Mouse (Mus musculus) cortical plate, adult 2 months (tissue): ENCODE results near the gene Meioc.

Experiments used
- CTCF ChIP-seq: fragments of 200-500 bp; IDR thresholded peaks from 2 replicates; pipeline ENCODE4 v1.5.1; 2011; ENCODE audit warnings: mild to moderate bottlenecking, control low read depth, low read length; ENCODE audit not compliant: insufficient read depth; ENCODE audit errors: extremely low read depth
- POLR2A ChIP-seq: fragments of 200-500 bp; IDR thresholded peaks from 2 replicates; pipeline ENCODE4 v1.6.1; 2011; ENCODE audit warnings: mild to moderate bottlenecking, low read length, control low read depth; ENCODE audit not compliant: insufficient read depth; ENCODE audit errors: extremely low read depth

DNA sequence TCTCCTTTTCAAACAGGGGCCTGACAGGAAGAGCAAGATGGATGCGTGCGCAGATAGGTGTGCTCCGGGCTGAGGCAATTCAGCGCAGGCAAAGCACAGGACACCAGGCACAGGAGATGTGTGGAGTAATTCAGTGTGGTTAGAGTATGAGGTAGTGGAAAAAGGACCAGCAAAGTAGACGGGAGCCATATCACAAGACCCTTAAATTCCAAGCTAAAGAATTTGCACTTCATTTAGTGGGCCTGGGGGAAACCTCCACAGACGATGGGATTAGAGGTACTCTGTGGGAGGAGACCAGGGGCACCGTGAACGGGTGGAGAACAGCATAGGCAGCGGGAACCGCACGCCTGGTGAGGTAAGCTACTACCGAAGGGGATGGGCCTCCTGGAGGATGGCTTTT lies 15.6 kb upstream of the Meioc start:
- TF ChIP-seq CTCF (no peak), POLR2A (no peak)
